Mouse (Mus musculus) adrenal gland, postnatal 0 days (tissue): Measurements from ENCODE around the gene Gm9970. TPM values are rescaled to one million over a fixed set of nuclear protein-coding genes. Genes with fewer than 3 reads are reported as not detected.

Experiments
- polyA plus RNA-seq: library from polyadenylated mRNA; unstranded; fragments of >200 nt; fragmentation: Nextera tagmentation; extraction: Ambion mirVana; gene quantifications from 2 replicates; pipeline ENCODE4 v1.2.1, GENCODE M21; 2015

The Gm9970 gene
- polyA plus RNA-seq, result 1.1 and 1.3 TPM in 2 replicates

GRCm38 (mm10) chr5:31240637-31241521 lies at the start of gene Gm9970, which contains the start of gene Nrbp1:
TSS of gene Gm9970 (minus strand) at chr5:31241232.
TSS of gene Nrbp1 (plus strand) at chr5:31240864.

GRCm38 (mm10) chr5:31251541-31252101 lies 10.6 kb upstream of the Gm9970 start, which contains the start of gene Krtcap3:
TSS of gene Krtcap3 (plus strand) at chr5:31251691.

GRCm38 (mm10) chr5:31220448-31221303 lies 20.4 kb downstream of the Gm9970 start, which contains the start of gene Ppm1g:
TSS of gene Ppm1g (minus strand) at chr5:31220687.

GRCm38 (mm10) chr5:31201742-31202590 lies 39.1 kb downstream of the Gm9970 start, which contains the start of gene Zfp513:
TSS of gene Zfp513 (minus strand) at chr5:31202303.

GRCm38 (mm10) chr5:31192939-31193630 lies 47.9 kb downstream of the Gm9970 start, which contains the start of the genes Snx17 and Eif2b4:
TSS of gene Snx17 (plus strand) at chr5:31193227.
TSS of gene Eif2b4 (minus strand) at chr5:31193430.

Other genes starting within 250 kb of the Gm9970 start
- gene Atraid, start 192.9 kb downstream of the Gm9970 start, polyA plus RNA-seq, result 349 and 399 TPM in 2 replicates
- gene Slc5a6, start 192.3 kb downstream of the Gm9970 start, polyA plus RNA-seq, result 5.9 and 7.6 TPM in 2 replicates
- gene Cad, start 186.5 kb downstream of the Gm9970 start, polyA plus RNA-seq, result 3.8 and 4.5 TPM in 2 replicates
- gene Dnajc5g, start 134.9 kb downstream of the Gm9970 start, polyA plus RNA-seq, result not detected in 2 replicates
- gene Slc30a3, start 133.0 kb downstream of the Gm9970 start, polyA plus RNA-seq, result 0.29 and 2.7 TPM in 2 replicates
- gene Trim54, start 124.5 kb downstream of the Gm9970 start, polyA plus RNA-seq, result 1.3 TPM in 1 of 2 replicates, not detected in the other
- not detected in 2 replicates for gene Ucn, start 102.4 kb downstream of the Gm9970 start, polyA plus RNA-seq
- gene Mpv17, start 87.0 kb downstream of the Gm9970 start, polyA plus RNA-seq, result 73.8 and 79.7 TPM in 2 replicates
- 0.49 and 1.2 TPM in 2 replicates for gene Gm29609, start 61.3 kb downstream of the Gm9970 start, polyA plus RNA-seq
- 27.2 and 38.0 TPM in 2 replicates for gene Gtf3c2, start 61.1 kb downstream of the Gm9970 start, polyA plus RNA-seq
- gene Snx17, start 48.0 kb downstream of the Gm9970 start, polyA plus RNA-seq, result 84.0 and 115 TPM in 2 replicates
- 43.1 and 45.6 TPM in 2 replicates for gene Eif2b4, start 47.8 kb downstream of the Gm9970 start, polyA plus RNA-seq
- gene Zfp513, start 38.9 kb downstream of the Gm9970 start, polyA plus RNA-seq, result 6.1 and 10.5 TPM in 2 replicates
- gene Ppm1g, start 20.5 kb downstream of the Gm9970 start, polyA plus RNA-seq, result 55.4 and 77.7 TPM in 2 replicates
- 108 and 122 TPM in 2 replicates for gene Nrbp1, start 368 bp downstream of the Gm9970 start, polyA plus RNA-seq
- 3.6 and 4.5 TPM in 2 replicates for gene Krtcap3, start 10.5 kb upstream of the Gm9970 start, polyA plus RNA-seq
- 11.5 and 15.1 TPM in 2 replicates for gene Ift172, start 49.9 kb upstream of the Gm9970 start, polyA plus RNA-seq
- gene Fndc4, start 54.8 kb upstream of the Gm9970 start, polyA plus RNA-seq, result 14.4 and 20.9 TPM in 2 replicates
- 1.1 and 1.9 TPM in 2 replicates for gene Gckr, start 56.2 kb upstream of the Gm9970 start, polyA plus RNA-seq
- 23.4 and 26.2 TPM in 2 replicates for gene Zfp512, start 211.2 kb upstream of the Gm9970 start, polyA plus RNA-seq
- gene 4930548H24Rik, start 244.5 kb upstream of the Gm9970 start, polyA plus RNA-seq, result not detected in 2 replicates